Mouse (Mus musculus): ENCODE data around the gene Git2. TPM values are rescaled to one million over a fixed set of nuclear protein-coding genes. Genes with fewer than 3 reads are reported as not detected.

Gene Git2
- total RNA-seq, 2 experiments from 2014 or later: 25.5 to 31.9 TPM

GRCm38 (mm10) chr5:114797253-114797652 lies 21.9 kb upstream of the Git2 start:
- DNase-seq: no peak

GRCm38 (mm10) chr5:114796299-114797012 lies 21.1 kb upstream of the Git2 start:
- DNase-seq: no peak

GRCm38 (mm10) chr5:114795653-114796052 lies 20.3 kb upstream of the Git2 start:
- no peak for DNase-seq

- DNase-seq: no peak
Measured at GRCm38 (mm10) chr5:114795231-114795630, 19.9 kb upstream of the Git2 start.

GRCm38 (mm10) chr5:114794609-114795008 lies 19.3 kb upstream of the Git2 start:
- no peak for DNase-seq

GRCm38 (mm10) chr5:114793317-114793716 lies 18.0 kb upstream of the Git2 start:
- DNase-seq: no peak

- DNase-seq: no peak
Measured at GRCm38 (mm10) chr5:114785196-114785595, 9.9 kb upstream of the Git2 start.

- DNase-seq: no peak
Measured at GRCm38 (mm10) chr5:114784622-114785165, 9.4 kb upstream of the Git2 start.

GRCm38 (mm10) chr5:114783405-114784163 lies 8.3 kb upstream of the Git2 start:
- DNase-seq: no peak

- no peak for DNase-seq
Measured at GRCm38 (mm10) chr5:114782991-114783390, 7.7 kb upstream of the Git2 start.

- DNase-seq: no peak
Measured at GRCm38 (mm10) chr5:114780912-114781311, 5.6 kb upstream of the Git2 start.

GRCm38 (mm10) chr5:114779956-114780489 lies 4.7 kb upstream of the Git2 start:
- DNase-seq: no peak

GRCm38 (mm10) chr5:114776174-114776573 lies 857 bp upstream of the Git2 start:
- no peak for DNase-seq

- peak; percentile 85 for DNase-seq
Measured at GRCm38 (mm10) chr5:114774403-114775051, 790 bp downstream of the Git2 start, which contains the start of gene Ankrd13a. Gene Ankrd13a, plus strand, starts transcription at chr5:114774677.

GRCm38 (mm10) chr5:114773780-114774179 lies 1.5 kb downstream of the Git2 start:
- no peak for DNase-seq

GRCm38 (mm10) chr5:114773211-114773710 lies 2.1 kb downstream of the Git2 start:
- peak; percentile 98 for DNase-seq

GRCm38 (mm10) chr5:114772456-114773203 lies 2.7 kb downstream of the Git2 start:
- DNase-seq: peak; percentile 65

- no peak for DNase-seq
Measured at GRCm38 (mm10) chr5:114771796-114772195, 3.5 kb downstream of the Git2 start.

GRCm38 (mm10) chr5:114769786-114770185 lies 5.5 kb downstream of the Git2 start:
- no peak for DNase-seq

- DNase-seq: no peak
Measured at GRCm38 (mm10) chr5:114767185-114767584, 8.1 kb downstream of the Git2 start.

GRCm38 (mm10) chr5:114766686-114767085 lies 8.6 kb downstream of the Git2 start:
- DNase-seq: no peak

All from gastrocnemius, postnatal 10 days (tissue).